Mouse (Mus musculus) limb, embryonic 11.5 days (tissue): ENCODE measurements around the gene Tom1l1. TPM values are rescaled to one million over a fixed set of nuclear protein-coding genes. Genes with fewer than 3 reads are reported as not detected.
A peak's percentile ranks its signal among the peaks of the same experiment; 100 is the strongest.

ENCODE experiments used
- ATAC-seq: fragments of 200-750 bp; cut with Nextera tagmentation; 2 replicates; pipeline ENCODE4 v1.8.0; 2017; ENCODE audit warnings: low read depth; ENCODE audit not compliant: insufficient number of reproducible peaks, low FRiP score, low TSS enrichment
- DNase-seq: peaks from one replicate; pipeline ENCODE4 v3.0.0-alpha.2; 2015; ENCODE audit warnings: low spot score
- H3K27ac ChIP-seq: fragments of 300-500 bp; sonication (generic); replicated peaks from 2 replicates; pipeline ENCODE4 v1.5.1; 2014; ENCODE audit warnings: low read depth, mild to moderate bottlenecking, low read length
- H3K27me3 ChIP-seq: fragments of 300-500 bp; sonication (generic); 2 replicates; pipeline ENCODE4 v1.6.1; 2014; ENCODE audit warnings: mild to moderate bottlenecking, low read length, mixed read lengths; ENCODE audit not compliant: control insufficient read depth, insufficient read depth
- H3K36me3 ChIP-seq: fragments of 300-500 bp; sonication (generic); 2 replicates; pipeline ENCODE4 v1.6.1; 2014; ENCODE audit warnings: mild to moderate bottlenecking, low read length, moderate library complexity, mixed read lengths; ENCODE audit not compliant: control insufficient read depth, insufficient read depth
- H3K4me1 ChIP-seq: fragments of 300-500 bp; sonication (generic); 2 replicates; pipeline ENCODE4 v1.6.1; 2014; ENCODE audit warnings: low read length, mixed read lengths; ENCODE audit not compliant: control insufficient read depth, insufficient read depth
- H3K4me2 ChIP-seq: fragments of 300-500 bp; sonication (generic); 2 replicates; pipeline ENCODE4 v1.6.1; 2014; ENCODE audit warnings: low read depth, mild to moderate bottlenecking, moderate library complexity; ENCODE audit not compliant: severe bottlenecking
- H3K4me3 ChIP-seq: fragments of 300-500 bp; sonication (generic); 2 replicates; pipeline ENCODE4 v1.5.1; 2014; ENCODE audit warnings: low read depth, low read length
- H3K9ac ChIP-seq: fragments of 300-500 bp; sonication (generic); 2 replicates; pipeline ENCODE4 v1.6.1; 2014; ENCODE audit warnings: mild to moderate bottlenecking, low read length
- H3K9me3 ChIP-seq: fragments of 300-500 bp; sonication (generic); 2 replicates; pipeline ENCODE4 v1.6.1; 2016; ENCODE audit warnings: low read length; ENCODE audit not compliant: control insufficient read depth
- WGBS: fragments of 180-500 bp; shearing (Covaris S2); extraction: QIAGEN DNeasy Blood & Tissue Kit; methylation state at CpG from one replicate; pipeline ENCODE4 v1.1.7; 2014; 5-methylcytosine and 5-hydroxymethylcytosine counted together
- polyA plus RNA-seq: library from polyadenylated mRNA; unstranded; fragments of >200 nt; fragmentation: Nextera tagmentation; extraction: Ambion mirVana; gene quantifications from 2 replicates; pipeline ENCODE4 v1.2.1, GENCODE M21; 2014

The Tom1l1 gene
- polyA plus RNA-seq, 1 experiment from 2014 or later, result 13.2 TPM

DNA sequence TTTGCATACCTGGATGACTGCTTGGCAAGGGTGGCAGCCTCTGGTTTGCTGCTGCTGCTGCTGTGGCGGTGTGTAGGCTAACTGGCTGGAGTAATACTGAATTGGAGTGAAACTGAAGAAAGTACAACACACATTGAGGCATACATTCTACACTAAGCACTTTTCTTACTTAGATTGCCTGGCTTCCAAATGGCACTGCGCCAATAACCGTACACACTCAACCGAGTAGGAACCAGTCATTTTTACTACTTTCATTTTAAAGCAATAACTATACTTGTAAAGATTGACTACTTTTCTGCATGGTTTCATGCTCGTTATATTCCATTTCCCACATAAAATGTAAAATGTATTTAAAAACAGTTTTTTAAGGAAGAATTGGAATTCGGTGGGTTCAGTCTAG is 38.4 kb downstream of the Tom1l1 start:
- no peak for ATAC-seq
- H3K36me3 ChIP-seq, result peaks cover 2% of the 10 kb centered on the region; the same call in 1 of the 2 replicates
- 93% methylated on average over 6 of the region's 6 CpGs for WGBS

DNA sequence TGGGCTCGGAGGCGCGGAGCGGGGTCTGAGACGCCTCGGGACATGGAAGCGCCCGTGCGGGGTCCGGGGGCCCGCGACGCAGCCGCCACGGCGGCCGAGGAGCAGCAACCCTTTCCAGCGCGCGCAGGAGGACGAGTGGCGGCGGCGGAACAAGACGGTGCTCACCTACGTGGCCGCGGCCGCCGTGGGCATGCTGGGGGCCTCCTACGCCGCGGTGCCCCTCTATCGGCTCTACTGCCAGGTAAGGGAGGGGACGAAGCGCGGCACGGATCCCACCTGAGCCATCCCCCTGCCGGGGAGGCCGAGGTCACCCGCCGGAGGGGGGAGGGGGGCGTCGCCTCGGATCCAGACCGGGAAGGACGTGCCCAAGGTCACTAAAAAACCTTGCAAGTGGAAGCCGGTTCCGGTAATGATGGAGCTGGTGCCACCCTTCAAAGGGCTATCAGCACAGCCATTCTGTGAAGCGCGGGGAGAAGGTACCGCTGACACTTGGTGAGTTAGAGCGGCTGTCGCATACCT is 49.8 kb downstream of the Tom1l1 start:
- Histone ChIP-seq H3K27me3 (no peaks in the 10 kb centered on the region), H3K9me3 (no peaks in the 10 kb centered on the region), H3K4me2 (peak overlapping the region; percentile 67), H3K36me3 (peaks cover 2% of the 10 kb centered on the region; the same call in 1 of the 2 replicates), H3K27ac (peak overlapping the region; percentile 88), H3K4me1 (no peaks in the 10 kb centered on the region), H3K4me3 (peak overlapping the region; percentile 97), H3K9ac (peak overlapping the region; percentile 96)
- ATAC-seq (no peak), DNase-seq (peak; percentile 73)
- under 1% methylated on average over 53 of the region's 54 CpGs for WGBS

More for the DNA sequence above, 38.4 kb downstream of the Tom1l1 start:
- Histone ChIP-seq H3K4me3 (no peak overlapping the region), H3K27ac (no peak overlapping the region), H3K4me2 (no peak overlapping the region), H3K27me3 (no peaks in the 10 kb centered on the region), H3K9ac (no peak overlapping the region), H3K4me1 (no peaks in the 10 kb centered on the region), H3K9me3 (no peaks in the 10 kb centered on the region)
- DNase-seq, result no peak

DNA sequence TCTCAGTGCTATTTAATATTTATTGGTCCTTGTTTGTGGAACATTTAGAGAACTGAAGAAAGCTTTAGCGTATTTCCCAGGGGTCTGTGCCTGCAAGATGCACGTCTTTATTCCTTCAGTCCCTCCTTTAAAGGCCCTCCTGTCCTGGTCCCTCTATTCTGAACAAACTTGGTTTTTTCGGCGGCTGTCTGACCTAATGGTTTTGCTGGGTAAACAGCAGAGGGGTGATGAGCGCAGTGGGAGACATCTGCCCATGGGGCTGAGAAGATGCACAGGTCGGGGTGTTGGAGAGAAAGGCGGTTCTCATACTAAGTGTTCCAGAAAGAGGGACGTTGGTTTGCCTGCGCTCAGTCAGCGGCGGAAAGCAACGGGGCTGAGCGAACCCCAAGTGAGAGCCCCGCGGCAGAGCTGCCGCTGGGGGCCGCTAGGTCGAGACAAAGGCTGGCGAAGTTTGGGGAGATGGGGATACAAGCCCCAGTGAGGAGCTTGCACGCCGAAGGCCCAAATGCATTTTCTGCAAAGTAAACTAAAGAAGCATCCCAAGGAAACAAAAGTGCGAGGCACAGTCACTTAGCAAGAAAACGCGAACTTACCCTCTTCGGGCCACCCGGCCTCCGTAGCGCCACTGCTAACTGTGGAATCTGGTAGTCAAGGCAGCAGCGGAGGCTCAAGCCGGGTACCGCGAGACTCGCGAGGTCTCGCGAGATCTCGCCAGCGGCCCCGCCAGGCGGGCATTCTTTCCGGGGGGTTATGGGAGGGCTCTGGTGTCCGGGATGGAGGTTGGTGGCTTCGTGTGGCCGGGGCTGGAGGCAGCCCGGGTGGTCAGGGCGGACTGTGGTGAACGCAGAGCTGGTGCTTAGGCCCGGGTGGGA is 50.5 kb downstream of the Tom1l1 start, which contains the start of the genes Stxbp4 and Cox11:
Gene Stxbp4, minus strand, starts transcription at position 645 of the 872 bp plus-strand sequence.
Gene Cox11, plus strand, starts transcription at position 734 of the 872 bp plus-strand sequence.
- Histone ChIP-seq H3K36me3 (peaks cover 2% of the 10 kb centered on the region; the same call in 1 of the 2 replicates), H3K9ac (peak within 1 kb of the TSS; percentile 96), H3K4me2 (peak within 1 kb of the TSS; percentile 67), H3K4me3 (peak within 1 kb of the TSS; percentile 97), H3K27ac (peak within 1 kb of the TSS; percentile 88), H3K9me3 (no peaks in the 10 kb centered on the region), H3K27me3 (no peaks in the 10 kb centered on the region), H3K4me1 (no peaks in the 10 kb centered on the region)
- WGBS, result under 1% methylated on average over 48 of the region's 48 CpGs
- DNase-seq (peak; percentile 95), ATAC-seq (peak; percentile 96)

DNA sequence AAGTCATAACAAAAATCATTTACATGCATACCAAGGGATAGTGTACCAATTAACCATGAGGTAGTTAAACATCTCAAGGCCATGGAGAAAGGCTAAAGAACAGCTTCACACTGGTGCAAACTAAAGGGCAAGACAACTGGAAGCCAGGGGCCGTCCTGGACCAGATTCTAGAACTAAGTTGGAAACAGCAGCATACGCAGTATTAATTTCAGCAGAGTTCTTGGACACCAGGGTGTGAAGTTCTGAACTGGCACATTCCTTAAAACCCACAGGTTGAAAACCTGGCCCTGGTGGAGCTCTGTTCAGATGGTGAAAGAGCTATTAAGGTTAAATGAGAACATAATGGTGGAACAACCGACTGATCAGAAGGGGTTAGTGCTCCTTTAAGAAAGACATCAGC is 53.5 kb downstream of the Tom1l1 start:
- Histone ChIP-seq H3K4me3 (no peak overlapping the region), H3K4me2 (no peak overlapping the region), H3K9me3 (no peaks in the 10 kb centered on the region), H3K4me1 (no peaks in the 10 kb centered on the region), H3K9ac (no peak overlapping the region), H3K27ac (no peak overlapping the region), H3K36me3 (no peaks in the 10 kb centered on the region), H3K27me3 (no peaks in the 10 kb centered on the region)
- 91% methylated on average over 3 of the region's 3 CpGs for WGBS
- DNase-seq (no peak), ATAC-seq (no peak)

DNA sequence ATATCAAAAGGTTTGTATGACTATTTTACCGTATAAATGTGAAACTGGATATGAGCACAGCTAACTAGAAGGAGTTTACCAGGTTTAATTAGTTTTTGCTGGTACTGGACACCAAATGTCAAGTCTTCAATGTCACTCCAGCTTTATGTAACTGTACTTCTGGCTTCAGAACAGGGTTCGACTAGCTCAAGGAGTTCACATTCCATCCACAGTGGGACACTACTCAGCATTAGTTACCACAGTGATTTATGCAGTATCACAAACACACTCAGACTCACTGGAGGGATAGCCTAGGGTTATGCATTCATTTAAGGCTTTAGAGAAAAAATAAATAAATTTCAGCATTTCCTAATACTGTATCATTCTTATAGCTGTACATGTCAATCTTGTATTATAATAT is 55.7 kb downstream of the Tom1l1 start:
- WGBS, result 79% methylated on average over 2 of the region's 2 CpGs
- H3K9ac ChIP-seq, result no peak overlapping the region

DNA sequence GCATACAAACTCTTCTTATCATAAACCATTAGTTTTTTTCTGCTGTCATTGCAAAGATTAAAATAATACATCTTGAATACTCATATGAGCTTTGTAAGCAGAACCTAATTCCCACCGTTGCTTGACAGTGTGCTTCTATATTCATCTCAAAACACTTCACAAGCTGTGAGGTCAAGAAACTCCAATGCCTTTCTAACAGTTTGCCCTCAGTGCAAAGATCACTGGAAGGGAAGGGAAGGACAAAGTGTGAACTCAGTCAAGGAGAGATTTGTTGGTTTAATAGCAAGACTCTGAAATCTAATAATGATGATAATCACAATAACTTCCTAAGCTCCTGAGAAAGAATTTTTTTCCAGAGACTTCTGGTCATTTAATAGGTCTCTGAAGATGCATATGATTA is 60.4 kb downstream of the Tom1l1 start:
- Histone ChIP-seq H3K36me3 (no peaks in the 10 kb centered on the region), H3K4me3 (no peak overlapping the region), H3K9ac (no peak overlapping the region), H3K4me1 (no peaks in the 10 kb centered on the region), H3K9me3 (no peaks in the 10 kb centered on the region), H3K27me3 (no peaks in the 10 kb centered on the region), H3K4me2 (no peak overlapping the region), H3K27ac (no peak overlapping the region)
- WGBS, result 96% methylated on average over 1 of the region's 1 CpGs
- DNase-seq, result no peak
- no peak for ATAC-seq

More for the DNA sequence above, 55.7 kb downstream of the Tom1l1 start:
- no peak for DNase-seq
- H3K27ac ChIP-seq, result no peak overlapping the region
- H3K4me3 ChIP-seq, result no peak overlapping the region
- no peak for ATAC-seq
- no peak overlapping the region for H3K4me2 ChIP-seq
- H3K4me1 ChIP-seq, result no peaks in the 10 kb centered on the region
- no peaks in the 10 kb centered on the region for H3K9me3 ChIP-seq
- H3K27me3 ChIP-seq, result no peaks in the 10 kb centered on the region
- H3K36me3 ChIP-seq, result no peaks in the 10 kb centered on the region

DNA sequence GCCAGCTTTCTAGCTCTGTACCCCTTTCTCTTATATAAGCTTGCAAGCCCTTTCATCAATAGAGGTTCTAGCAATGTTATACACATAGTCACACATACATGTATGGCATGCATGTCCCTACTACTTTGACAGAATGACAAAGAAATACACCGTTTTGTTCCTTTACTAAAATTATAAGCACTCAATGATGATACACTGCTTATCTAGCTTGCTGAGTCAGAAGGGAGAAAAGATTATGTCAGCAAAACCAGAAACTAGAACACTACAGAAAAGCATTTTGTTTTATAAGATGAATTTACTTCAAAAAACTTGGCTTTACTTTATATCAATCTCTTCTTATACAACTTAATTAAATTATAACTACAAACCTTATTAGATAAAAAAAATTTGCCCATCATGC is 63.0 kb downstream of the Tom1l1 start:
- no peak overlapping the region for H3K4me2 ChIP-seq
- H3K36me3 ChIP-seq, result no peaks in the 10 kb centered on the region
- H3K27ac ChIP-seq, result no peak overlapping the region
- ATAC-seq, result no peak
- H3K4me1 ChIP-seq, result no peaks in the 10 kb centered on the region
- H3K9ac ChIP-seq, result no peak overlapping the region
- no peaks in the 10 kb centered on the region for H3K9me3 ChIP-seq
- WGBS, result 94% methylated on average over 1 of the region's 1 CpGs
- no peaks in the 10 kb centered on the region for H3K27me3 ChIP-seq
- no peak for DNase-seq
- no peak overlapping the region for H3K4me3 ChIP-seq

DNA sequence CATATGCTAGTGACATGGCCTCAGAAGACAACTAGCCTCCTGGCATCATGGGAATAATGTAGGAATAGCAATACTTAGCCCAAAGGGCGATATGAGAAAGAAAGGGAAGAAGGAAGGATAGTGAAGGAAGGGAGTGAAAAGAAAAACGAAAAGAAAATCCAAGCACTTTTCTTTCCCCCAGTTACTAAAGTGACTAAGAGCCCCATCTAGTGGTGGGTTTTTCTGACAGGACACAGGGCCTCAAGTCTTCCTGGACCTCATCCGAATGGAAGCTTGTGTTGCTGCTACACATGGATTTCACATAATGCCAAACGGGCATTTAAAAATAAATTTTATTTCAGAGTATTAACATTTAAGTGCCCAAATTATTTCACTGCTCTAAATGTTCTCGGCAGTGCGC is 64.7 kb downstream of the Tom1l1 start:
- DNase-seq (no peak), ATAC-seq (no peak)
- no peak overlapping the region for H3K4me3 ChIP-seq

More for the DNA sequence above, 64.7 kb downstream of the Tom1l1 start:
- no peaks in the 10 kb centered on the region for H3K27me3 ChIP-seq
- no peaks in the 10 kb centered on the region for H3K36me3 ChIP-seq
- no peak overlapping the region for H3K27ac ChIP-seq
- no peak overlapping the region for H3K4me2 ChIP-seq
- H3K4me1 ChIP-seq, result no peaks in the 10 kb centered on the region
- no peaks in the 10 kb centered on the region for H3K9me3 ChIP-seq
- WGBS, result 63% methylated on average over 6 of the region's 6 CpGs
- no peak overlapping the region for H3K9ac ChIP-seq
